Mouse (Mus musculus) forebrain, embryonic 10.5 days (tissue): ENCODE results near the gene Birc5. TPM values are rescaled to one million over a fixed set of nuclear protein-coding genes. Genes with fewer than 3 reads are reported as not detected.

Experiments used
- DNase-seq: peaks from one replicate; pipeline ENCODE4 v3.0.0-alpha.2; 2017; ENCODE audit warnings: low spot score; ENCODE audit errors: extremely low spot score
- H3K27ac ChIP-seq: fragments of 300-500 bp; sonication (generic); 2 replicates; pipeline ENCODE4 v1.5.1; 2016; ENCODE audit warnings: mild to moderate bottlenecking
- H3K27me3 ChIP-seq: fragments of 300-500 bp; sonication (generic); 2 replicates; pipeline ENCODE4 v1.6.1; 2016; ENCODE audit warnings: mild to moderate bottlenecking; ENCODE audit not compliant: poor library complexity, severe bottlenecking
- H3K36me3 ChIP-seq: fragments of 300-500 bp; sonication (generic); replicated peaks from 2 replicates; pipeline ENCODE4 v1.6.1; 2016; ENCODE audit warnings: mild to moderate bottlenecking, moderate library complexity
- H3K4me1 ChIP-seq: fragments of 300-500 bp; sonication (generic); 2 replicates; pipeline ENCODE4 v1.6.1; 2016
- H3K4me3 ChIP-seq: fragments of 300-500 bp; sonication (generic); 2 replicates; pipeline ENCODE4 v1.5.1; 2016; ENCODE audit warnings: mild to moderate bottlenecking, moderate library complexity
- H3K9me3 ChIP-seq: fragments of 300-500 bp; sonication (generic); 2 replicates; pipeline ENCODE4 v1.6.1; 2016; ENCODE audit warnings: mild to moderate bottlenecking, moderate library complexity
- WGBS: fragments of 180-500 bp; shearing (Covaris S2); methylation state at CpG from one replicate; pipeline ENCODE4 v1.1.7; 2016; 5-methylcytosine and 5-hydroxymethylcytosine counted together
- polyA plus RNA-seq: library from polyadenylated mRNA; unstranded; fragments of >200 nt; fragmentation: Nextera tagmentation; extraction: Ambion mirVana; gene quantifications from 2 replicates; pipeline ENCODE4 v1.2.1, GENCODE M21; 2016

Gene Birc5
- polyA plus RNA-seq, 1 experiment from 2014 or later, result 424 TPM

DNA sequence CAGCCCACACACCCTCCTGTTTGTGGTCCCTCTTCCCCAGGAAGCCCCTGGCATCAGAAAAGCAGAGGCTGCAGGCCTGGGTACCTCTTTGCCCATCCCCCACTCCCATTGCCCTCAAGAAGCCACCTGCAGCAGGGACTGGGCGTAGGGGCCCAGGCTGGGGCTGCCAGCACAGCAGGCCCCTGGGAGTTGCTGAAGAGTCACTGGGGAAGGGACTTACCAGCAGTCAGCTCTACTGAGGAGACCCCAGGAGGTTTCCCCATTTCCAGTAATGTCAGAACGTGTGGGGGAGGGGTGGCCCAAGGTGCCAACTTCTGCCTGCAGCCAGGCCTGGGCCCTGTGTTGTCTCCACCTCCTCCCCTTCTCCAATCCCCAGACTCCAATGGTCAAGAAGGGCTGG is 53.2 kb downstream of the Birc5 start:
- Histone ChIP-seq H3K27ac (0 out of 2 replicates have a peak overlapping the region, but pooled peaks have one; percentile 26), H3K36me3 (no peaks in the 10 kb centered on the region), H3K4me1 (peaks cover 4% of the 10 kb centered on the region), H3K27me3 (no peaks in the 10 kb centered on the region), H3K9me3 (0 out of 2 replicates have a peak, but pooled peaks cover 4% of the 10 kb centered on the region), H3K4me3 (no peak overlapping the region)
- DNase-seq, result no peak
- 74% methylated on average over 2 of the region's 2 CpGs for WGBS

DNA sequence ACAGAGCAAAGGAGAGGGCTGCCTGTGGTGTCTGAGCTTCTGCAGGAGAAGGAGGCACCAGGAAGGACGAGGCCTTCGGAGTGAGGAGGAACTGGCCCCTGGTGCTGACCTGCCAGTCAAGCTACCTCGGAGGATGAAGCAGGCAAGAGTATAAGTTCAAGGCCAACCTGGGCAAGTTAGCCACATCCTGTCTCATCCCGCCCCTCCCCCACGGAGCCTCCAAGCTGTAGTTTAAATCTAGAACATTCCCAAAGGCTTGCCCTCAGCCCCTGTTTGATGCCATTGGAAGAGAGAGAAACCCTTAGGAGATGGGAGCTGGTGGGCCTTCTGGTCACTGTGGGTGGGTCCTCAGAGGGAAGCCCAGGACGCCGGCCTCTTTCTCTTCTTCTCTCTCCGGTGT is 55.4 kb downstream of the Birc5 start:
- 0 out of 2 replicates have a peak, but pooled peaks cover 4% of the 10 kb centered on the region for H3K9me3 ChIP-seq
- H3K27ac ChIP-seq, result no peak overlapping the region
- H3K4me3 ChIP-seq, result no peak overlapping the region
- DNase-seq, result no peak
- no peaks in the 10 kb centered on the region for H3K36me3 ChIP-seq
- 85% methylated on average over 8 of the region's 8 CpGs for WGBS
- peaks cover 4% of the 10 kb centered on the region for H3K4me1 ChIP-seq
- H3K27me3 ChIP-seq, result no peaks in the 10 kb centered on the region

Other genes with a start within 250 kb of the Birc5 start
- 11.3 and 12.0 TPM in 2 replicates for gene Tnrc6c, start 195.0 kb upstream of the Birc5 start, polyA plus RNA-seq
- 1.4 and 1.5 TPM in 2 replicates for gene Tmc8, start 67.2 kb upstream of the Birc5 start, polyA plus RNA-seq
- 11.0 and 12.2 TPM in 2 replicates for gene Tmc6, start 67.1 kb upstream of the Birc5 start, polyA plus RNA-seq
- 1.8 and 3.2 TPM in 2 replicates for gene 6030468B19Rik, start 51.6 kb upstream of the Birc5 start, polyA plus RNA-seq
- gene Gm20708, start 39.6 kb upstream of the Birc5 start, polyA plus RNA-seq, result 0.17 and 0.58 TPM in 2 replicates
- 36.9 and 38.0 TPM in 2 replicates for gene Syngr2, start 39.6 kb upstream of the Birc5 start, polyA plus RNA-seq
- 4.0 and 4.8 TPM in 2 replicates for gene Afmid, start 23.3 kb upstream of the Birc5 start, polyA plus RNA-seq
- 167 and 178 TPM in 2 replicates for gene Tk1, start 23.2 kb upstream of the Birc5 start, polyA plus RNA-seq
- gene Tmem235, start 11.5 kb downstream of the Birc5 start, polyA plus RNA-seq, result not detected in 2 replicates
- gene Tha1, start 24.2 kb downstream of the Birc5 start, polyA plus RNA-seq, result 4.4 and 6.4 TPM in 2 replicates
- 13.6 and 14.7 TPM in 2 replicates for gene Socs3, start 120.8 kb downstream of the Birc5 start, polyA plus RNA-seq
- gene Pgs1, start 137.0 kb downstream of the Birc5 start, polyA plus RNA-seq, result 43.8 and 44.7 TPM in 2 replicates